Mouse (Mus musculus) embryo, embryonic 11.5 days (tissue): ENCODE data around the gene Specc1l.
"Not testable (repeated sequence)": the region's sequence is repeated elsewhere in the genome, so short reads cannot be mapped to it uniquely, and the experiment has no call there.

ENCODE experiments used
- DNase-seq: peaks from one replicate; pipeline ENCODE4 v3.0.0-alpha.2; 2012; ENCODE audit warnings: low read depth, low spot score

The Specc1l gene

DNA sequence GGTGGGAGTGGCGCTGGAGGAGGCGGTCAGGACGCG is 104.8 kb downstream of the Specc1l start, which contains the start of gene Adora2a:
Gene Adora2a, plus strand, starts transcription at position 6 of the 36 bp plus-strand sequence.
- DNase-seq = no peak

DNA sequence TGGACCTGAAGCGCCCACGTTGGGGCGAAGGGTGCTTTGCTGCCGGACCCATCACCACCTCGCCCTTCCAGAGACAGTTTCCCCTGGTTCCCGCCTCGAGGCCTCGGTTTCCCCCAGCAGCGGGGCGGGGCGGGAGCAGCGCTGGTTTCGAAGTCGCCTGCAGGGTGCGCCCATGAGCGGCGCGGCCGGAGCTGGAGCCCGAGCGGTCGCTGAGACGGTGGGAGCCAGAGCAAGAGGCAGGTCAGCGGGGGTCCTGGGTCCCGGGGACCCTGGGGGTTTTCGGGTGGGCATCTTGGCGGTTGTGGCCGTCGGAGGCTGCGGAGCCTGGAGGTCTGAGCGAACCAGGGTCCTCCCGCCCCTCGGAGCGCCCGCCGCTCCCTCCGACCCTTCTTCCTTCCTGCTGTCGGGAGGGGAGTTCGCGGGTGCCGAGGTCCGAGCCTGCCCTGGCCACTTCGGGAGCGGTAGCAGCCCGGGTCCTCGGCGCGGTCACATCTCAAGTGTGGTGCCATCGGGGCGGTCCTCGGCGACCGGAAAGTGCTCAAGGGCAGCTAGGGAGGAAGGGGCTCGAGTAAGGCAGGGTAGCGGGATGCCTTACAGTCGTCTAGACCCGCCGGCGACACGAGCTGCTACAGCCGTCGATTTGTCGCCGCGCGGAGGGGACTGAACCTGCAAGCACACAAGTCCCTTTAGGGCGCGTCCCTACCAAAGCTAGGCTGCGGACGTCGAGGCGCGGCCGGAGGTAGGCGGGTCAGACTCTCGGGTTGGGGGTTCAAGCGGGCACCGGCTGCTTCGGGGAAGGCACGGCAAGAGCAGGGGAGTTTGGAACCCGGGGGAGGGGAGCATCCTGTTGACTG is 105.3 kb downstream of the Specc1l start:
- no peak for DNase-seq

DNA sequence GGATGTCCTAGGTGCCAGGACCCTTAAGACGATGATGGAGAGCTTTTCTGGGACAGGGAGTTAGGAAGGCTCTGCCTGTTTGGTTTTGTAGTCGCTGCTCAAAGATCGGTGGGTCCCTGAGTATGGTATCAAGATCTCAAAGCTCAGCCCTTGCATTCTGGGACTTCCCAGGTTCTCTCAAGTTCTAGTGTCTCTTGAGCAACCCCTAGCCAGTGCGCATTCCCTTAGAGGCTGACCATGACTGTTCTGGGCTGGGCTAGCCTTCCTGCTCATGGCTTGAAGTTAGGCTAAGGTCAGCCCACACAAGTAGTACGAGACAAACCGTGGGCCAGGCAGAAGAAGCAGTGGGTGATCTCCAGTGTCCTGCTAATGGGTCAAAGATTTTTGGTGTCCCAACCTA is 106.3 kb downstream of the Specc1l start:
- DNase-seq = no peak

DNA sequence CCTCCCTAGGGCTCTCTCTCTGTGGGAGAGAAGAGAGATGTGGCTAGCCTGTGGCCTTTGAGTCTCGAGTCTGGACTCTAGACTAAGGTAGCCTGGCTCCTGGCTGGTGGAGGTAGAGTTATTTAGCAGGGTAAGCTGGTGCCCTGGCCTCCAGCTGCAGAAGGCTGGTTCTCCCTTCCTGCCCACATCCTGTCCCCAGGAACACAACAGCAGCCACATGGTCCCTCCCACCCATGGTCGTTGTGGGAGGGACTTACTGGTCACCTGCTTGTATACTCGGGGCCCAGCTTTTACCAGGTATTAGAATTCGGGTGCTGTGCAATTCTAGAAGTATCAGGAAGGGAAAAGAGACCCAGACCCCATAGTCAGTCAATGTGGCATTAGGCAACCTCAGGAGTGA is 108.4 kb downstream of the Specc1l start:
- no peak for DNase-seq

GRCm38 (mm10) chr10:75322966-75323365 is 111.1 kb downstream of the Specc1l start:
- no peak for DNase-seq

DNA sequence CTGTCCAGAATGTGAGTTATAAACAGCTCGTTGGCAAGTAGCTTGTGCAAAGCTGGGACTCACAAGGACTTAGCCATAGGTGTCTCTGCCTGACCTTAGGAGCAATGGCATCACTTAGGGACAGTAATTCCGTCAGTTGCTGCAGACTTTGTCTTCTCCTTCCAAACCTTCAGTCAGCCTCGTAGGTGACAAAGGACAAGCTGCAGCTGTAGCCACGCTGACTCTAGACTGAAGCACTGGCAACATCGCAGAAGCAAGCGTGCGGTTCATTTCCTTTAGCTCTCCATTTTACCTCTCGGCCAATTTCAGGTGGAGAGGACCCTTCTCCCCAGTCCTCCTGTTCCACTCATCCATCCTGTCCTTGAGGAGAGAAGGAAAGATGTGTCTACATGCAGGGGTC is 112.1 kb downstream of the Specc1l start:
- no peak for DNase-seq

DNA sequence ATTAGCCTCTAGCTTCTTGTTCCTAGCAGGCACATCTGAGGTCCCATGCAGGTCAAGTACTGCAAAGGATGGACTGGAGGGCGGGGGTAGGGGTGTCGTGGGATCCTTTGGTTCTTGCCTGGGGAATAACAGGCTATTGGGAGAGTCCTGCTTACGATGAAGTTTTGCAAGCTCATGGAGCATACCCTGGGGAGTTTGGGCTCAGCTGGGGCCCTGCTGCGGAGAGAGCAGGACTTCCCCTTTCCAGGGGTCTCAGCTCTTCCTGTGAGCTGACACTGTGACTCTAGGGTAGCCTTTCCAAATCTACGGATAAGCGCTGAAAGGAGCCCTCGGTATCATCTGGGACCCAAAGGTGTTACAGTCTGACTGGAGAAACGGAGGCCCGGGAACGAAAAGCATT is 112.5 kb downstream of the Specc1l start:
- no peak for DNase-seq

- DNase-seq = no peak
These were observed 113.9 kb downstream of the Specc1l start for GRCm38 (mm10) chr10:75325821-75326220.

- DNase-seq = no peak
These were observed 114.7 kb downstream of the Specc1l start for GRCm38 (mm10) chr10:75326553-75326952.

DNA sequence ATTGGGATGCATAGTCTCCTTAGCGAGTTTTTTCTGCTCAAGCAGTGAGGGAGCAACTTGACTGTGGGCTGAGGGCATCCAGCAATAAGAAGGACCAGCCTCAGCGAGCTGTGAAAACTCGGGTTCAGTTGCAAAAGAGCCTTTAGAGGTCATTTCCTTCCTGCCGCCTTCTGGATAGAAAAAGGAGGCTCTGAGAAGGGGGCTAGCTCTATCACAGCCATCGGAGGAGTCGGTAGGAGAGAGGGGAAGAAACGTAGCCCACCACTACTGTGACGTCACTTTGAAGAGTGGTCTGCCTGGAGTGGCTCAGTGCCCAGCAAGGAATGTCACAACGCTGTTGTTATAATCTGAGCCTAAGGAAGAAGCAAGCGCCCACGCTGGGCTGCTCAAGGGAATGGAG is 115.2 kb downstream of the Specc1l start:
- no peak for DNase-seq

- no peak for DNase-seq
These were observed 116.4 kb downstream of the Specc1l start for GRCm38 (mm10) chr10:75328201-75328704.

DNA sequence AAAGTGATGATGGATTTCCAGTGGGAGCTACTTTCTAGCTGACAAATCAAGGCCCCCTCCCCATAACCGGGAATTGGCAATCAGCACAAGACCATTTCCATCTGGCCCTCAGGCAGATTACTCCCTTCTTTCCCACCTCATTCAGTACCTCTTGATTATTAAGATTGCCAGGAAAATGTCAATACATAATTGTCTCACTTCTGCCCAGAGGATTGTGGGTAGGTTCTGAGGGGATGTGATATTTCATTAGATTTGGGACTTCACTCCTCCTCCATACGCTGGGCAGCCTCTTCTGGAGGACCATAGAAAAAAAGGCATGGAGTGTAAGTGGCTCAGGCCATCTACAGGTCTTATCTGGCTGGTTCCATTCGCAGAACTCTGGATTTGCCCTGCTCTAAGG is 120.4 kb downstream of the Specc1l start:
- no peak for DNase-seq

GRCm38 (mm10) chr10:75333176-75333776 is 121.4 kb downstream of the Specc1l start:
- DNase-seq = no peak

- DNase-seq = no peak
These were observed 122.3 kb downstream of the Specc1l start for GRCm38 (mm10) chr10:75334175-75334574.

GRCm38 (mm10) chr10:75335075-75335474 is 123.2 kb downstream of the Specc1l start:
- DNase-seq = no peak

- no peak for DNase-seq
These were observed 125.4 kb downstream of the Specc1l start for GRCm38 (mm10) chr10:75337231-75337630.

GRCm38 (mm10) chr10:75338852-75339251 is 127.0 kb downstream of the Specc1l start:
- no peak for DNase-seq

DNA sequence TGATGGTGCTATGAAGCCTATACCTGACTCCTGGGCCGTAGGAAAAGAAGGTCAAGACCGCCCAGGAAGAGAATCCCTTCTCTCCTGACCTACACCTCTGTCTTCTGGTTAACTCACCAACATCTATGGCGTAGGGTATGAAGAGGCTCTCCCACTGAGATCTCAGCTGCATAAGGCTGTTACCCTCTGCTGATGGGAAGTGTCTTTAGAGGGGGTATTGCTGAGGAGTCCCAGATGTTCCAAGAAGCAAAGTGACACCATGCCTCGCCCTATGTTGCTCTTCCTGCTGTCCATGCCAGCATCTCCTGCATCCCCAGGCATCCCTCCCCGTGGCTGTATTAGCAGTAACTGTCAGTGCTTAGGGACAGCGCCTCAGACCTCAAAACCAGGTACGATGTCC is 127.5 kb downstream of the Specc1l start:
- DNase-seq = no peak

DNA sequence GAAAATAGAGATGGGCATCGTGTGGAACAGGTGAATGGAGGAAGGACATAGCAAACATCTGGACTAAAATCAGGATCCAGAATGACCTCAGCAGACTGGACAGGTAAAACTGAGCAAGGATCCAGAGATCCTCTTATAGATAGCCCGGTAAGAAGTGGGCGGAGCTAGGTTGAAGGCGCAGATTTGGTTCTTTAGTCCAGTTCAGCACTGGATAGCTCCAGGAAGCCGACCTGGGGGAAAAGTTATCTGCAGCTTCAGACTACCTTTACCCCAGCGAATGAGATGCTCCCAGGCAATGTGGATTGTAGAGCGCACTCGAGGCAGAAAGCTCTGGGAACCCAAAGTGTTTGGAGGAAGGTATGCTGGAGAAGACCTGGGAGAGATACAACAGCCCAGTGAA is 130.1 kb downstream of the Specc1l start:
- no peak for DNase-seq

DNA sequence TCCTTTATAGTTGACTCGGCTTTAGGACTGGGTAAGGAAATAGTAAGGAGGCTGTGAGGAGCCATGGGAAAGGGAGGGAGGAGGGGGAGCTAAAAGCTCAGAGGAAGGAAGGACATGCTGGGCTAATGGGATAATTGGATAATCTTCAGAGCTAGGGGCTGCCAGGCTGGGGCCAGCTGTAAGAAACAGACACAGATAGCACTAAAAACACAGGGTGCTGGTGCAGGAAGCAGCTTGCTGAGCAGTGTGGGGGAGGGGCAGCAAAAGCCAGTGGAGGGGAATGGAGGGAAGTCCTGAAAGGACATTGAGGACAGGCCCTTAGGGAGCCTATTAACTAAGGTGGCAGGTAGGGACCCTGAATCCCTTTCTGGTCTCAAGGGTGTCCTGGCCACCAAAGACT is 132.7 kb downstream of the Specc1l start:
- DNase-seq = not testable (repeated sequence)

- DNase-seq = no peak
These were observed 133.4 kb downstream of the Specc1l start for GRCm38 (mm10) chr10:75345265-75345664.

- no peak for DNase-seq
These were observed 138.7 kb downstream of the Specc1l start for GRCm38 (mm10) chr10:75350564-75350963.

DNA sequence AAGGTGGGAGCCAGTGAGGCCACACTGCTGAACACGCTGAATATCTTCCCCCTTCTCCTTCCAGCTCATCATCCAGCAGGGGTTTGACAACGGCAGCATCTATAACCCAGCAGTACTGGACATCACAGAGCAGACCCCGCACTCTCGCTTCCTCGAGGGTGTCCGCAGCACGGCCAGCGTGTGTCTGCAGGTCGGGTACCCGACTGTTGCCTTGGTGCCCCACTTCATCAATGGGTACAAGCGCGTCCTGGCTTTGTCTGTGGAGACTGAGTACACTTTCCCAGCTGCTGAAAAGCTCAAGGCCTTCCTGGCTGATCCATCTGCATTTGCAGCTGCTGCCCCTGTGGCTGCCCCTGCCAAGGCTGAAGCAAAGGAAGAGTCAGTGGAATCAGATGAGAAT is 140.7 kb downstream of the Specc1l start:
- DNase-seq = no peak

DNA sequence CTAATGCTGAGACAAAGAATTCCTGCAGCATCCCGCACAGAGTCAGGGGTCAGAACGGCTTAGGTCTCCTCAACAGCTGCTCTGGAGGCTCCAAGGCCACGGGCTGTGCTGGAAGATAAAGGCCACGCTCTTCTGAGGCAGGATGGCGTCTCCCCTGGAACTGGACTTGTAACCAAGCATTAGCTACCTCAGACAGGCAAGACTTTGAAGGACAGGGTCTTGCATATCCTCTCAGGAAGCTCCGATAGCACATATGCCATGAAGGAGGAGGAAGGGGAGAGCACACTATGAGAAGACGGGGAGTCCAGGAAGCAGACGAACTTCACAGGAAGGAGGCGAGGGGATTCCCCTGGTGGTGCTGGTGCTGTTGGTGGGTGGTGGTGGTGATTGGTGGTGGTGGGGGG is 142.0 kb downstream of the Specc1l start:
- not testable (repeated sequence) for DNase-seq
